Mouse (Mus musculus) C2C12 (cell line): ENCODE results near the gene Sco2.

Source experiments
- CTCF ChIP-seq: IDR thresholded peaks from one replicate; pipeline ENCODE4 v1.5.1; 2011; ENCODE audit not compliant: control insufficient read depth, insufficient read depth, insufficient read length
- FOSL1 ChIP-seq: IDR thresholded peaks from one replicate; pipeline ENCODE4 v1.8.0; 2011; ENCODE audit warnings: mild to moderate bottlenecking, low read length; ENCODE audit not compliant: poor library complexity, insufficient read depth, severe bottlenecking
- MAX ChIP-seq: IDR thresholded peaks from one replicate; pipeline ENCODE4 v1.6.1; 2011; ENCODE audit warnings: mild to moderate bottlenecking, control low read depth
- MYOG ChIP-seq: IDR thresholded peaks from one replicate; pipeline ENCODE4 v1.6.1; 2011; ENCODE audit not compliant: control insufficient read depth, insufficient read length; ENCODE audit errors: extremely low read depth
- USF1 ChIP-seq: IDR thresholded peaks from one replicate; pipeline ENCODE4 v1.6.1; 2011; ENCODE audit warnings: low read depth, mild to moderate bottlenecking, control low read depth, moderate library complexity

DNA sequence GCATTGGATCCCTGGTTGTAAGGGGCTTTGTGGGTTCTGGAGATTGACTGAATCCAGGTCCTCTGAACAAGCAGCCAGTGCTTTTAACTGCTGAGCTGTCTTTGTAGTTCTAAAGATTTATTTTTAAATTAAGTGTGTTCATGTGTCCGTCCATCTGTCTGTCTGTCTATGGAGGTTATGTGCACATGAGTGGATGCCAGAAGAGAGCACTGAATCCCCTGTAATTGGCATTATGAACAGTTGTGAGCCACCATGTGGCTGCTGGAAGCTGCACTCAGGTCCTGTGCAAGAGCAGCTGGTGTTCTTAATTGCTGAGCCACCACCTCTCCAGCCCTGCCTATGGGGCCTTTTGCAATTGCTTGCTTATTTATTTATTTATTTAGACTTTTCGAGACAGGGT, 24.5 kb upstream of the Sco2 start:
- TF ChIP-seq CTCF, result no peak
- no peak for TF ChIP-seq FOSL1
- no peak for TF ChIP-seq USF1
- no peak for TF ChIP-seq MAX
- no peak for TF ChIP-seq MYOG
